In the genomic region with DNA sequence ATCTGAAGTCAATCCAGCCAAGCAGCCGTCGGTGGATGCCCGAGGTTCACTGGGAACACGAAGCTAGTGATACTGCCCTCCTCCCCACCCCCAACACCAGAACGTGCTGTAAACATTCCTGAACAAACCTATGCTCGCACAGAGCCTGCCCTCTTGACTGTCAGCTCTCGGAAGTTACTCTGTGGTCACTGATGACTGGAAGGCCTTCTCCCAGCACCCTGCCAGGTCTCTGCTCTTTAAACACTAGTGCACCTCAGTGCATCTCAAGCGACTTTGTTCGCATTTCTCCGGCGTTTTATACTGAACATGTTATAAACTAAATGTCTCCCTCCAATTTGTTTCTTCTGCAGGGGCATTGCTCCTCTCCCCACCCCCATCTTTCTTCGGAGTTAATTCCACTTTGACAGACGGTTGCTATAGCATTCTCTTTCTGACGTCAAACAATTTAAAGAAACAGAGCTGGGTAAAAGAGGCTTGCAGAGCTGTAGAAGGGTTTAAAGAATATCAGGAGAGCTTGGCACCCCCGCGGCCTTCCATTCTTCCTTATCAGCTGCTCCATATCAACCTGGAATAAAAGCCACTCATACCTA, we compare ENCODE assay signal across 7 mouse cellular contexts. TPM values are rescaled to one million over a fixed set of nuclear protein-coding genes. Genes with fewer than 3 reads are reported as not detected.
DNase-seq lines count a peak whose midpoint lies in the region; ATAC-seq lines count a peak whose summit lies in the region.

No protein-coding gene starts in this region.

- no peaks in the 10 kb centered on the region for H3K27me3 ChIP-seq in lung, embryonic 15.5 days
- no peaks in the 10 kb centered on the region for H3K27me3 ChIP-seq in embryonic facial prominence, embryonic 10.5 days (replicated peaks; ENCODE audit: low read depth, poor library complexity, severe bottlenecking)
- H3K27me3 ChIP-seq in hindbrain, embryonic 15.5 days, result no peaks in the 10 kb centered on the region
- no peaks in the 10 kb centered on the region for H3K27me3 ChIP-seq in midbrain, embryonic 16.5 days (ENCODE audit: control insufficient read depth, insufficient read depth, low read depth, low read length)

- peak; percentile 31 for ATAC-seq in lung, embryonic 15.5 days (ENCODE audit: borderline replicate concordance, extremely low read depth, low FRiP score, low TSS enrichment)
- ATAC-seq in hindbrain, embryonic 15.5 days (ENCODE audit: low FRiP score, low read depth), result peak; percentile 24
- peak; percentile 41 for ATAC-seq in midbrain, embryonic 16.5 days

- H3K4me1 ChIP-seq in lung, embryonic 15.5 days, result 0 out of 2 replicates have a peak, but pooled peaks cover 9% of the 10 kb centered on the region
- peaks cover 17% of the 10 kb centered on the region for H3K4me1 ChIP-seq in embryonic facial prominence, embryonic 10.5 days
- H3K4me1 ChIP-seq in hindbrain, embryonic 15.5 days (replicated peaks), result peaks cover 26% of the 10 kb centered on the region
- H3K4me1 ChIP-seq in midbrain, embryonic 16.5 days (ENCODE audit: control insufficient read depth, insufficient read depth, low read length), result peaks cover 6% of the 10 kb centered on the region; the same call in 1 of the 2 replicates

- H3K4me3 ChIP-seq in lung, embryonic 15.5 days, result peak overlapping the region; percentile 70
- H3K4me3 ChIP-seq in embryonic facial prominence, embryonic 10.5 days, result peak overlapping the region; percentile 83
- peak overlapping the region; percentile 74 for H3K4me3 ChIP-seq in hindbrain, embryonic 15.5 days
- peak overlapping the region; percentile 70 for H3K4me3 ChIP-seq in midbrain, embryonic 16.5 days (ENCODE audit: low read depth, low read length)

- H3K36me3 ChIP-seq in lung, embryonic 15.5 days, result no peaks in the 10 kb centered on the region
- no peaks in the 10 kb centered on the region for H3K36me3 ChIP-seq in embryonic facial prominence, embryonic 10.5 days (replicated peaks)
- H3K36me3 ChIP-seq in hindbrain, embryonic 15.5 days, result no peaks in the 10 kb centered on the region
- no peaks in the 10 kb centered on the region for H3K36me3 ChIP-seq in midbrain, embryonic 16.5 days (ENCODE audit: control insufficient read depth, insufficient read depth, low read length)

- DNase-seq in lung, postnatal 4 days, result no peak
- DNase-seq in embryonic facial prominence, embryonic 10.5 days (ENCODE audit: low spot score), result no peak
- no peak for DNase-seq in spleen, postnatal 4 days (ENCODE audit: low spot score in 2 of 2)
- no peak for DNase-seq in gastrocnemius, adult 18-20 months (ENCODE audit: low spot score)

- no peaks in the 10 kb centered on the region for H3K9me3 ChIP-seq in lung, embryonic 15.5 days
- H3K9me3 ChIP-seq in embryonic facial prominence, embryonic 10.5 days, result no peaks in the 10 kb centered on the region
- H3K9me3 ChIP-seq in hindbrain, embryonic 15.5 days, result no peaks in the 10 kb centered on the region
- no peaks in the 10 kb centered on the region for H3K9me3 ChIP-seq in midbrain, embryonic 16.5 days (replicated peaks; ENCODE audit: control insufficient read depth, low read length, poor library complexity, severe bottlenecking)

- H3K4me2 ChIP-seq in lung, embryonic 15.5 days, result peak overlapping the region; percentile 80
- H3K4me2 ChIP-seq in hindbrain, embryonic 15.5 days, result peak overlapping the region; percentile 59
- peak overlapping the region; percentile 49 for H3K4me2 ChIP-seq in midbrain, embryonic 16.5 days (ENCODE audit: low read length)

- H3K9ac ChIP-seq in lung, embryonic 15.5 days, result peak overlapping the region; percentile 60
- peak overlapping the region; percentile 64 for H3K9ac ChIP-seq in hindbrain, embryonic 15.5 days
- peak overlapping the region; percentile 76 for H3K9ac ChIP-seq in midbrain, embryonic 16.5 days (ENCODE audit: low read depth, low read length)

- H3K27ac ChIP-seq in lung, embryonic 15.5 days, result peak overlapping the region; percentile 82
- H3K27ac ChIP-seq in embryonic facial prominence, embryonic 10.5 days (replicated peaks), result peak overlapping the region; percentile 87
- peak overlapping the region; percentile 85 for H3K27ac ChIP-seq in hindbrain, embryonic 15.5 days (replicated peaks)
- H3K27ac ChIP-seq in midbrain, embryonic 16.5 days (ENCODE audit: low read length), result peak overlapping the region; percentile 78

- WGBS in lung, embryonic 15.5 days, result 8% methylated on average over 16 of the region's 16 CpGs
- WGBS in embryonic facial prominence, embryonic 10.5 days, result 27% methylated on average over 16 of the region's 16 CpGs
- WGBS in hindbrain, embryonic 15.5 days, result 17% methylated on average over 16 of the region's 16 CpGs
- 17% methylated on average over 16 of the region's 16 CpGs for WGBS in midbrain, embryonic 16.5 days

RNA-seq across cellular contexts. Expression of a gene that starts 0.8 kb away (rescaled TPM):
- polyA plus RNA-seq in lung, embryonic 15.5 days (2015; fragmentation: Nextera tagmentation; extraction: Ambion mirVana), result 82.3 and 82.5 TPM in 2 replicates
- 38.8 and 44.1 TPM in 2 replicates for polyA plus RNA-seq in embryonic facial prominence, embryonic 10.5 days (2016; fragmentation: Nextera tagmentation; extraction: Ambion mirVana)
- 95.1 and 96.3 TPM in 2 replicates for polyA plus RNA-seq in hindbrain, embryonic 15.5 days (2015; fragmentation: Nextera tagmentation; extraction: Ambion mirVana)
- 102 and 105 TPM in 2 replicates for polyA plus RNA-seq in midbrain, embryonic 16.5 days (2015; fragmentation: Nextera tagmentation; extraction: Ambion mirVana)
- 1 to 10 TPM; 3.4 to 5.5 TPM for total RNA-seq in gastrocnemius, adult 18-20 months (2021)
